Mouse (Mus musculus) neural tube, embryonic 13.5 days (tissue): ENCODE results near the gene Dnah17. TPM values are rescaled to one million over a fixed set of nuclear protein-coding genes. Genes with fewer than 3 reads are reported as not detected.

Experiments
- ATAC-seq: fragments of 200-750 bp; cut with Nextera tagmentation; 2 replicates; pipeline ENCODE4 v1.8.0; 2017; ENCODE audit warnings: low read depth, mild to moderate bottlenecking, moderate TSS enrichment, moderate library complexity
- H3K27ac ChIP-seq: fragments of 300-500 bp; sonication (generic); replicated peaks from 2 replicates; pipeline ENCODE4 v1.5.1; 2015; ENCODE audit warnings: moderate library complexity, mild to moderate bottlenecking, inconsistent platforms
- H3K27me3 ChIP-seq: fragments of 300-500 bp; sonication (generic); 2 replicates; pipeline ENCODE4 v1.6.1; 2015; ENCODE audit warnings: mild to moderate bottlenecking, inconsistent platforms
- H3K36me3 ChIP-seq: fragments of 300-500 bp; sonication (generic); 2 replicates; pipeline ENCODE4 v1.6.1; 2015; ENCODE audit warnings: mild to moderate bottlenecking, inconsistent platforms
- H3K4me1 ChIP-seq: fragments of 300-500 bp; sonication (generic); replicated peaks from 2 replicates; pipeline ENCODE4 v1.6.1; 2015; ENCODE audit warnings: inconsistent platforms
- H3K4me2 ChIP-seq: fragments of 300-500 bp; sonication (generic); 2 replicates; pipeline ENCODE4 v1.6.1; 2015; ENCODE audit warnings: inconsistent platforms, mild to moderate bottlenecking, moderate library complexity
- H3K4me3 ChIP-seq: fragments of 300-500 bp; sonication (generic); 2 replicates; pipeline ENCODE4 v1.5.1; 2015; ENCODE audit warnings: mild to moderate bottlenecking, inconsistent platforms
- H3K9ac ChIP-seq: fragments of 300-500 bp; sonication (generic); 2 replicates; pipeline ENCODE4 v1.6.1; 2015; ENCODE audit warnings: moderate library complexity, mild to moderate bottlenecking, inconsistent platforms
- H3K9me3 ChIP-seq: fragments of 300-500 bp; sonication (generic); 2 replicates; pipeline ENCODE4 v1.6.1; 2016; ENCODE audit warnings: inconsistent platforms
- WGBS: fragments of 180-500 bp; shearing (Covaris S2); methylation state at CpG from one replicate; pipeline ENCODE4 v1.1.7; 2015; 5-methylcytosine and 5-hydroxymethylcytosine counted together
- polyA plus RNA-seq: library from polyadenylated mRNA; unstranded; fragments of >200 nt; fragmentation: Nextera tagmentation; extraction: Ambion mirVana; gene quantifications from 2 replicates; pipeline ENCODE4 v1.2.1, GENCODE M21; 2015

The Dnah17 gene
- polyA plus RNA-seq, result 0.22 and 0.23 TPM in 2 replicates

DNA sequence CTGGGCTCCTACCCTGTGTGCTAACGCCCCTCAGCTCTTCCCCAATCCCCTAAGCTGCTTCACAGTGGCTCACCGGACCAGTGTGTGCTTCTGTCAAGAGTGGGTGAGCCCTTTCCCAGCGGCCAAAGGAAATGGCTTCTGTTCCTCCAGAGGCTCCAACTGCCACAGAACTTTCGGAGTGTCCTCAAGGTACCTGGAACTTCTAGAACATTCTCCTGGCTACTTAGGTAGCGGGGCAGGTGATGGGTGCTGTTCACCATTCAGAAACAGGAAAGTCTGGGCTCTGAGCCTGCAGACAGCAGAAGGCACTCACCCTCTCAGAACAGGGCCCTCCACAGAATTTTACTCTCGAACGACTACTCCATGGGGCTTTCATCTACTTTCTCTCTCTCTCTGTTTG, at the start of gene Dnah17:
Dnah17 (minus strand) TSS at position 101 of the 400 bp plus-strand sequence.
- ATAC-seq, result no peak
- no peaks in the 10 kb centered on the region for H3K36me3 ChIP-seq
- H3K27me3 ChIP-seq, result no peaks in the 10 kb centered on the region
- H3K4me1 ChIP-seq, result peaks cover 20% of the 10 kb centered on the region
- no peak within 1 kb of the TSS for H3K9ac ChIP-seq
- no peak within 1 kb of the TSS for H3K4me2 ChIP-seq
- no peak within 1 kb of the TSS for H3K27ac ChIP-seq
- H3K9me3 ChIP-seq, result no peaks in the 10 kb centered on the region
- no peak within 1 kb of the TSS for H3K4me3 ChIP-seq
- WGBS, result 87% methylated on average over 7 of the region's 7 CpGs

GRCm38 (mm10) chr11:118180199-118180598, 49.8 kb upstream of the Dnah17 start:
- WGBS, result 92% methylated on average over 7 of the region's 7 CpGs

GRCm38 (mm10) chr11:118178236-118178635, 47.8 kb upstream of the Dnah17 start:
- Histone ChIP-seq H3K9ac (no peak overlapping the region), H3K27me3 (no peaks in the 10 kb centered on the region), H3K9me3 (no peaks in the 10 kb centered on the region), H3K4me1 (no peaks in the 10 kb centered on the region), H3K4me3 (no peak overlapping the region), H3K27ac (no peak overlapping the region), H3K36me3 (peaks cover 86% of the 10 kb centered on the region), H3K4me2 (no peak overlapping the region)
- WGBS, result 83% methylated on average over 5 of the region's 5 CpGs
- no peak for ATAC-seq

More at GRCm38 (mm10) chr11:118180199-118180598, 49.8 kb upstream of the Dnah17 start:
- Histone ChIP-seq H3K4me2 (no peak overlapping the region), H3K4me3 (no peak overlapping the region), H3K9ac (no peak overlapping the region), H3K27ac (no peak overlapping the region), H3K4me1 (no peaks in the 10 kb centered on the region), H3K36me3 (peaks cover 96% of the 10 kb centered on the region), H3K27me3 (no peaks in the 10 kb centered on the region), H3K9me3 (no peaks in the 10 kb centered on the region)
- no peak for ATAC-seq

DNA sequence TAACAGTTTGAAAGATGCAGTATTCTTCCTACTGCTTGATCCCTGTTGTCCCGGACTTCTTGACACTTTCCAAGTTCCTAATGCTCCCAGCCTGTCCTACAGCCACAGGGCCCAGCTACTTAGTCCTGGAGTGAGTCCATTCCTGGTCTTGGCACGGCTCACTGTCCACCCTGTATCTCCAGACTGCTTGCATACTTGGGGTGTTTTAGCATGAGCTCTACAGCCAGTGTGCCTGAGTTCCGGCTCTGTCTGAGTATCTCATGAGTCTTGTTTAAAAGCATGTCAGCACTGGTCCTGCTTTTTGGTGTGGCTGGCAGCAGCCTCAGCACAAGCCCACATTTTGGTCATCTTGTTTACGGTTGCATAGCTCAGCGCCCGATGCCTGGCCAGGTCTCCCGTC, 44.3 kb upstream of the Dnah17 start:
- WGBS, result 92% methylated on average over 7 of the region's 7 CpGs
- Histone ChIP-seq H3K9me3 (no peaks in the 10 kb centered on the region), H3K27me3 (no peaks in the 10 kb centered on the region), H3K9ac (no peak overlapping the region), H3K4me3 (no peak overlapping the region), H3K27ac (no peak overlapping the region), H3K4me2 (no peak overlapping the region), H3K36me3 (peaks cover 81% of the 10 kb centered on the region), H3K4me1 (no peaks in the 10 kb centered on the region)
- no peak for ATAC-seq

GRCm38 (mm10) chr11:118172768-118173167, 42.3 kb upstream of the Dnah17 start:
- WGBS, result 82% methylated on average over 5 of the region's 5 CpGs
- Histone ChIP-seq H3K36me3 (peaks cover 81% of the 10 kb centered on the region), H3K4me1 (no peaks in the 10 kb centered on the region), H3K27ac (no peak overlapping the region), H3K9me3 (no peaks in the 10 kb centered on the region), H3K4me3 (no peak overlapping the region), H3K27me3 (no peaks in the 10 kb centered on the region), H3K9ac (no peak overlapping the region), H3K4me2 (no peak overlapping the region)
- no peak for ATAC-seq

- Histone ChIP-seq H3K9ac (no peak overlapping the region), H3K27me3 (no peaks in the 10 kb centered on the region), H3K27ac (no peak overlapping the region), H3K4me1 (peaks cover 9% of the 10 kb centered on the region), H3K4me2 (no peak overlapping the region), H3K36me3 (peaks cover 81% of the 10 kb centered on the region), H3K9me3 (no peaks in the 10 kb centered on the region), H3K4me3 (no peak overlapping the region)
- no peak for ATAC-seq
- WGBS, result 94% methylated on average over 5 of the region's 5 CpGs
Observed at GRCm38 (mm10) chr11:118170333-118170732, 39.9 kb upstream of the Dnah17 start.

GRCm38 (mm10) chr11:118168714-118169113, 38.3 kb upstream of the Dnah17 start:
- peaks cover 85% of the 10 kb centered on the region for H3K36me3 ChIP-seq
- H3K9me3 ChIP-seq, result no peaks in the 10 kb centered on the region
- H3K27me3 ChIP-seq, result no peaks in the 10 kb centered on the region
- no peak overlapping the region for H3K4me2 ChIP-seq
- 68% methylated on average over 9 of the region's 9 CpGs for WGBS
- H3K27ac ChIP-seq, result no peak overlapping the region
- no peak overlapping the region for H3K4me3 ChIP-seq
- no peak for ATAC-seq
- peaks cover 12% of the 10 kb centered on the region for H3K4me1 ChIP-seq
- no peak overlapping the region for H3K9ac ChIP-seq

DNA sequence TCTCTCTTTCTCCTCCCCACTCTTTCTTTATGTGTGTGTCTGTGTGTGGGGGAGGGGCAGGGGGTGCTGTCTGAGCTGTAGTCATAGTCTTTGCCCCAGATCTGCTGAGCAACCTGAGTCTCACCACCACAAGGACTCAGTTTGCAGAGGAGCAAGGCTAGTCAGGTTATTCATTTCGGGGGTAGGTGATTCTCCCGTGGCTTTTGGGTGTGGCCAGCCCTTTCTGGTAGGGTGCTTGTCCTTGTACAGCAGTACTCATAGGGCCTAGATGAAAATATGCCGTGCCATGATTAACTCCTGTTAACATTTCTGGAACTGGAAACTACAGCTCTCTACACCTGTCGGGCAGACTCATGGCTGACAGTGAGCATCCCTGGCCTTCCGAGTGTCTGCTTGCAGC, 36.2 kb upstream of the Dnah17 start:
- H3K4me3 ChIP-seq, result no peak overlapping the region
- no peak for ATAC-seq
- WGBS, result 91% methylated on average over 5 of the region's 5 CpGs

DNA sequence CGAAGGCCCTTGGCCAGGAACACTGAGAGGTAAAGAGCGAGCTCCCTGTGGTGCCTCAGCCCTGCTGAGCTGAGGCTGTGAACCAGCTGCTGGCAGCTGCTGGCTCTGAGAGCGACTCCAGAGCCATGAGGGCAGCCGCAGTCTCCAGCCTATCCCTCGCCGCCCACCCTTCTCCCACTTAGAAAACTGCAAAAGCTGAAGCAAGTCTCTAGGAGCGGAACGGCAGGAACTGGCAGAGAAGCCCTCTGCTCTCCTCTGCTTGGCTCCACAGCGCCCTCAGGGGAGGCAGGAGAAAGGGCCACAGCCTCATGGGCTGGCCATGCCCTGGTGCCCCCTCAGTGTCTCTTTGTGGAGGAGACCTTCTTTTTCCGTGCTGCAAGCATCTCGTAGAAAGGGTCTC, 35.2 kb upstream of the Dnah17 start:
- Histone ChIP-seq H3K9ac (no peak overlapping the region), H3K36me3 (peaks cover 79% of the 10 kb centered on the region), H3K9me3 (no peaks in the 10 kb centered on the region), H3K4me3 (no peak overlapping the region), H3K27me3 (no peaks in the 10 kb centered on the region), H3K4me2 (no peak overlapping the region), H3K27ac (no peak overlapping the region), H3K4me1 (peaks cover 12% of the 10 kb centered on the region)
- no peak for ATAC-seq
- WGBS, result 38% methylated on average over 11 of the region's 11 CpGs

More for the DNA sequence above, 36.2 kb upstream of the Dnah17 start:
- Histone ChIP-seq H3K9ac (no peak overlapping the region), H3K27ac (no peak overlapping the region), H3K9me3 (no peaks in the 10 kb centered on the region), H3K4me2 (no peak overlapping the region), H3K4me1 (peaks cover 12% of the 10 kb centered on the region), H3K27me3 (no peaks in the 10 kb centered on the region), H3K36me3 (peaks cover 87% of the 10 kb centered on the region)

- whole genome bisulfite sequencing, result 80% methylated on average over 8 of the region's 8 CpGs
- Histone ChIP-seq H3K27me3 (no peaks in the 10 kb centered on the region), H3K27ac (no peak overlapping the region), H3K9me3 (no peaks in the 10 kb centered on the region), H3K36me3 (peaks cover 68% of the 10 kb centered on the region), H3K4me3 (no peak overlapping the region), H3K4me2 (no peak overlapping the region), H3K9ac (no peak overlapping the region), H3K4me1 (peaks cover 12% of the 10 kb centered on the region)
- no peak for ATAC-seq
Observed at GRCm38 (mm10) chr11:118164566-118164965, 34.1 kb upstream of the Dnah17 start.

GRCm38 (mm10) chr11:118162245-118162644, 31.8 kb upstream of the Dnah17 start:
- 77% methylated on average over 10 of the region's 10 CpGs for WGBS
- no peaks in the 10 kb centered on the region for H3K9me3 ChIP-seq
- H3K4me2 ChIP-seq, result no peak overlapping the region
- H3K9ac ChIP-seq, result no peak overlapping the region
- H3K27ac ChIP-seq, result no peak overlapping the region
- H3K27me3 ChIP-seq, result no peaks in the 10 kb centered on the region
- H3K36me3 ChIP-seq, result peaks cover 45% of the 10 kb centered on the region
- no peak overlapping the region for H3K4me3 ChIP-seq
- ATAC-seq, result no peak
- peaks cover 12% of the 10 kb centered on the region for H3K4me1 ChIP-seq

DNA sequence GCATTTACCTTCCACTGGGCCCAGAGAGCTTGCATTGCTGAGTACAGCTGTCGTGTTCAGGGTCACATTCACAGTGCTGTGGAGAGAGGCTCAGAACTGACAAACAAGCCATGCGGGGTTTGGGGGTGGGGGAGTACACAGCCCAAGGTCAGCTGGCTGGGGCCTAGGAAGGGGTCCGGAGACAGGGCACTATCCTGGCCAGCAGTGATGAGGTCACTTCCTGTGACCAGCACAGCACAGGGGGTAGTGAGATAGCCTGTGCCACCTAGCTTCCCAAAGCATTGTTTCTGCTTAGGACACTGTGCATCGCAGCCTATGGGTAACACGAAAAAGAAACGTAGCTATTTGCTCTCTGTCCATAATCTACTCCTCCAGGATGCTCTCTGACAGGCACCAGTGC, 30.8 kb upstream of the Dnah17 start:
- H3K4me3 ChIP-seq, result no peak overlapping the region
- H3K27ac ChIP-seq, result no peak overlapping the region
- peaks cover 35% of the 10 kb centered on the region for H3K36me3 ChIP-seq
- no peak overlapping the region for H3K4me2 ChIP-seq
- H3K4me1 ChIP-seq, result peaks cover 11% of the 10 kb centered on the region
- ATAC-seq, result no peak
- 83% methylated on average over 6 of the region's 6 CpGs for WGBS
- H3K27me3 ChIP-seq, result no peaks in the 10 kb centered on the region
- H3K9ac ChIP-seq, result no peak overlapping the region
- no peaks in the 10 kb centered on the region for H3K9me3 ChIP-seq

DNA sequence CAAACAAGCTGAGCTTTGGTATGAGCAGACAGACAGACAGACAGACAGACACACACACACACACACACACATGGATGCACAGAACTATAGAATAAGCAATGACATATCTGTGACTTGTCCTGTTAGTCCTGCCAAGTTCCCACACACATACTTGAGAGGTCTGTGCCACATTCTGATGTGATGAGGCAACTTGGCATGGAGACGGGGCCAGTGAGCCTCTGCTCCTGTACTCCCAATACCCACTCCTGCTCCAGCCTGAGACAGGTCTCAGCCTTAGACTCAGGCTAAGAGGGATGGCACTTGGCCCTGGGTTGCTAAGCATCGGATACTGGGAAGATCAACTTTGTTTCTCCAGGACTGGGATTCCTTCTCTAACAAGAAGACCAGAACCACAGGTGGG, 30.3 kb upstream of the Dnah17 start:
- Histone ChIP-seq H3K4me1 (peaks cover 7% of the 10 kb centered on the region), H3K4me2 (no peak overlapping the region), H3K4me3 (no peak overlapping the region), H3K9me3 (no peaks in the 10 kb centered on the region), H3K36me3 (peaks cover 30% of the 10 kb centered on the region), H3K9ac (no peak overlapping the region), H3K27ac (no peak overlapping the region), H3K27me3 (no peaks in the 10 kb centered on the region)
- no peak for ATAC-seq
- WGBS, result 82% methylated on average over 2 of the region's 2 CpGs
